Mouse (Mus musculus): ENCODE results near the gene Midn. TPM values are rescaled to one million over a fixed set of nuclear protein-coding genes. Genes with fewer than 3 reads are reported as not detected.
A peak's percentile ranks its signal among the peaks of the same experiment; 100 is the strongest.

The Midn gene
- polyA plus RNA-seq, 1 experiment = 171 TPM

DNA sequence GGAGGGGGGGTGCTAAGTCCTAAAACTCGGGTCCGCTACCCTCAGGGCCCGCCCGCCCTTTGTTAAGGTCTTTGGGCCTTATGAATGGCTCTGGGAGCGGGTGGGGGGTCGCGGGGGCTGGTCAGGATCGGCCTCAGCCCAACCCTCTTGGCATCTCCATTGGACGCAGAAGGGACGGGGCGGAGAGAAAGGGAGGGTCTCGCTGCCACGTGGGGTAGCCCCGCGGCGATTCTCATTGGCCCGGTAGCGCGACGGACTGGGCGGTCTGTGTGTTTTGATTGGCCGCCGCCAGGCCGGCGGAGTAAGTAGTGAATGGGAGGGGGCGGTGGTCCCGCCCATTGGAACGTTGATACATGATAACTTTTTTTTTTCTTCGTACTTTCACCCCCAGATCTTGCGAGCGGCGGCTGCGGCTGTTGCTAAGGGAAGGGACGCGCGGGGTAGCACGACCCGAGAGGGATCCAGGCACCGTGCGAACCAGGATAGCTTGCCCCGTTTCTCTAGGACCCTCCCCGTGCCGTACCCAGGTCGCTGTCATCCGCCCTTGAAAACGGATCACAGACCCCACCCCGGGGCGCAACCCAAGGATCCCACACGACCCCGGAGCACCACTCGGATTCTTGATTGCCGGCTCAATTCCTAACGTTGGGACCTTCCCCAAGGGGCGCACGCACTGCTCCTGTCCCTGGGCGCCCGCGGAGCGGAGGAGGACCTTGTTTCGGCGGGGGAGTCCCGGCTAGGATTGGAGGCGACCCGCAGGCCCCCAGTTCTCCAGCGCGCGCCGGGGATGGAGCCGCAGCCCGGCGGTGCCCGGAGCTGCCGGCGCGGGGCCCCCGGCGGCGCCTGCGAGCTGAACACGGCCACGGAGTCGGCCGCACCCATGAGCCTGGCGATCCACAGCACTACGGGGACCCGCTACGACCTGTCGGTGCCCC, 1.5 kb downstream of the Midn start:
- no peaks in the 10 kb centered on the region for H3K9me3 ChIP-seq
- H3K4me3 ChIP-seq (replicated peaks) = peak overlapping the region; percentile 99
- no peaks in the 10 kb centered on the region for H3K27me3 ChIP-seq (replicated peaks)
- TF ChIP-seq GATA1 (IDR thresholded peaks at IDR 0.05; ENCODE audit: borderline replicate concordance, low read length) = no peak
- TF ChIP-seq FLI1 (IDR thresholded peaks at IDR 0.05; ENCODE audit: low read length) = no peak
- H3K36me3 ChIP-seq (replicated peaks; ENCODE audit: low read length) = peaks cover 74% of the 10 kb centered on the region
- peaks cover 72% of the 10 kb centered on the region for H3K4me1 ChIP-seq

DNA sequence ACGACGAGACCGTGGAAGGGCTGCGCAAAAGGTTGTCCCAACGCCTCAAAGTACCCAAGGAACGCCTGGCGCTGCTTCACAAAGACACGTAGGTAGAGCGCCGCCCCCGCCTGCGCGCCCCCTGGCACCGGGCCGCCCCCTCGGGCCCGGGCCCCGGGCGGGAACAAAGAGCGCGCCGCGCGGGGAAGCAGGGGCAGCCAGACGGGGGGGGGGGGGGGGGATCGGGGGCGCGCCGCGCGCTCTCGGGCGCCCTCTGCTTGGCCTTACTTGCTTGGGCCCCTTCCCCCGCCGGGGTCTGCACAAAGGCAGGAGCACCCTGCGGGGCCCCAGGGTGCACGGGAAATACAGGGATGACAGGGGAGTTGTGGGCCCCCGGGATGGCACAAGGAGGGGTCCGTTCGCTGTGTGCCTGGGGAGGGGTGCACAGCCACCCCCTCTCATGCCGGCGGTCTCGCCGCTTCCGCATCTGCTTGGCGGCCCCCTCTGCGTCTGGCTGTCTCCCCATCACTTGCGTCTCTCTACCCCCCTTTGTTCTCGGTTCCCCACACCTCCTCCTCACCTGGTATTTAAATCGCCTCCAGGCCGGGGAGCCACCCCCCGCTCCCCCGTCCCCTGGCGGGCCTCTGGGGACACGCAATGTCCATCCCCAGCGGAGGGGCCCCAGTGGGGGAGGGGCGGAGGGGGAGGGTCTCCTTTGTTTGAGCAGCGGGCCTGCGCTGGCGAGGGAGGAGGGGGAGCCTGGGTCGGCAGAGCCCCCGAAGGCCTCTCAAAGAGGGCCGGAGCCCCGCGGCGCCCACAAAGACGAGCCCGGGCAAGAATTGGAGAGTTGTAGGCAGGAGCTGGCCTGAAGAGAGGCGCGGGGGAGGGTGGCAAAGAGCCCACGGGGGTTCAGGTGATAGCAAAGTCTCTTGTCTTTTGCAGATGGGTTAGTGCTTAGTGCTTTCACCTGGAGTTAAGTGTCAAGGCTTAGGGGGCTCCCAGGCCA, 2.4 kb downstream of the Midn start:
- TF ChIP-seq GATA1 (IDR thresholded peaks at IDR 0.05; ENCODE audit: borderline replicate concordance, low read length) (no peak), FLI1 (IDR thresholded peaks at IDR 0.05; ENCODE audit: low read length) (no peak)
- H3K4me3 ChIP-seq (replicated peaks) = peak overlapping the region; percentile 99
- no peaks in the 10 kb centered on the region for H3K9me3 ChIP-seq
- no peaks in the 10 kb centered on the region for H3K27me3 ChIP-seq (replicated peaks)
- peaks cover 72% of the 10 kb centered on the region for H3K4me1 ChIP-seq
- H3K36me3 ChIP-seq (replicated peaks; ENCODE audit: low read length) = peaks cover 74% of the 10 kb centered on the region

DNA sequence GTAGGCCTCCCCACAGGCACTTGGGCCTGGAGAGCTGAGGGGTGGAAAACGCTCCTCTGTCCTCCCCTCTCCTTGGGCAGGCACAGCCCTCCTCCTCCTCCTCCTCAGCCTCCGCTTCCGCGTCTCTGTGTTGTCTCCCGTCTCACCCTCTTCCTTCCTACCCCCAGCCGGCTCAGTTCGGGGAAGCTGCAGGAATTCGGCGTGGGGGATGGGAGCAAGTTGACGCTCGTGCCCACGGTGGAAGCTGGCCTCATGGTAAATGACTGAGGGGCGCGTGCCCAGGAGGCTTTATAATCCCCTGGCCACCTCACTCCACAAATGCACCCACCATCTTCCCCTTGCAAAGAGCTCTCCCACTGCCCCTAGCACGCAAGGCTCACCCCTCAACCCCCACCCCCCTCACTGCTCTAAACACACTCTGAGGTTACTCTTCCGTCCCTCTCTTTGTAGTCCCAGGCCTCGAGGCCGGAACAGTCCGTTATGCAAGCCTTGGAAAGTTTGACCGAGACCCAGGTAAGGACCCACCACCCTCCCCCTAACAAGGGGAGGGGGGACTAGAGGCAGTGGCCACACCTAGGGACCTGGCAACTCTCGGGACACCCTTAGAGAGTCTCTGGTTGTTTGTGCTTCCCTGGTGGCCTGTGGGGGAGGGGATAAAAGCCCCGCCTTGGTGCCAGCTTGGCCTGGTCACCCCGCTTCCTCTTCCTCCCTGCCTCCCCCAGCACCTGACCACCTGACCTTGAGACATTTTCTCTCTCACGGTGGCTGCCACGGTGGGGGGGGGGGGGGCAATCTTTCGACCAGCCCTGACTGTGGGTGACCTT, 3.4 kb downstream of the Midn start:
- peaks cover 72% of the 10 kb centered on the region for H3K4me1 ChIP-seq
- H3K36me3 ChIP-seq (replicated peaks; ENCODE audit: low read length) = peaks cover 74% of the 10 kb centered on the region
- H3K9me3 ChIP-seq = no peaks in the 10 kb centered on the region
- peak overlapping the region; percentile 99 for H3K4me3 ChIP-seq (replicated peaks)
- H3K27me3 ChIP-seq (replicated peaks) = no peaks in the 10 kb centered on the region
- TF ChIP-seq GATA1 (IDR thresholded peaks at IDR 0.05; ENCODE audit: borderline replicate concordance, low read length) (no peak), FLI1 (IDR thresholded peaks at IDR 0.05; ENCODE audit: low read length) (no peak)

DNA sequence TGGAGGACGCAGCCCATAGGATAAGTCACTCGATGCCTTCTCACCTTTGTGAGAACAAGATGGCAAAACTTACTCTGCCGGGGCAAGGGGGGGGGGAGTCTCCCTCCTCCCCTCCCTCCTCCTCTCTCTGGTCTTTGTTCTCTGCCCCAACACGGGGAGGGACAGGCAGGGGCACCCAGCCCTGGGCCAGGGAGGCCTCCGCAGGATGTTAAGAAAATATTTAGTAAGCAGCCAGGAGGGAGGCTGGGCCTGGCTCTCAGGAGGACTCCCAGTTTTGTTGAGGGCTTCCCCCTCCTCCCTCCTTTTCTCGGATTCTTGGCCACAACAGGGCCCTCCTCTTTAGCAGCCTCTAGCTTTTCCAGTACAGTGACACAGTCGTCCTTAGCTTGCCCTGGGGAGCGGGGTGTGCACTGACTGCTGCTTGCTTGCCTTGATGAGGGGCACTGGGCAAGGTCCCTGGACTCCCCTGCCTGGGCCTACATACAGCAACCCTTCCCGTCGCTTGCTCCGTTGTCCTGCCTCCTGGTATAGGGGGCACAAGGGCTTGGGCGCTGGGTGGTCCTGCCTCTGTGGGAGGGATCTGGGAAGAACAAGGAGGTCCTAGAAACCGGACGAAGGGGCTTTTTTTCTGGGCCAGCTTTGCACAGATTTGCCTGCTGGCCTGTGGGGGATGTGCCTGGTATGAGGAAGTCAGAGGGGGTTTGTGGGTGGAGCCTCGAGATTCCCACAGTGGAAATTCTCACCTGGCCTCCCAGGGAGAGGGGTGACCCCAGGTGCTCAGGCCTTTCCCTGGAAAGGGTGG, 4.2 kb downstream of the Midn start:
- TF ChIP-seq GATA1 (IDR thresholded peaks at IDR 0.05; ENCODE audit: borderline replicate concordance, low read length) = no peak
- no peak for TF ChIP-seq FLI1 (IDR thresholded peaks at IDR 0.05; ENCODE audit: low read length)
- no peaks in the 10 kb centered on the region for H3K9me3 ChIP-seq
- peak overlapping the region; percentile 99 for H3K4me3 ChIP-seq (replicated peaks)
- H3K36me3 ChIP-seq (replicated peaks; ENCODE audit: low read length) = peaks cover 76% of the 10 kb centered on the region
- H3K27me3 ChIP-seq (replicated peaks) = no peaks in the 10 kb centered on the region
- H3K4me1 ChIP-seq = peaks cover 72% of the 10 kb centered on the region

DNA sequence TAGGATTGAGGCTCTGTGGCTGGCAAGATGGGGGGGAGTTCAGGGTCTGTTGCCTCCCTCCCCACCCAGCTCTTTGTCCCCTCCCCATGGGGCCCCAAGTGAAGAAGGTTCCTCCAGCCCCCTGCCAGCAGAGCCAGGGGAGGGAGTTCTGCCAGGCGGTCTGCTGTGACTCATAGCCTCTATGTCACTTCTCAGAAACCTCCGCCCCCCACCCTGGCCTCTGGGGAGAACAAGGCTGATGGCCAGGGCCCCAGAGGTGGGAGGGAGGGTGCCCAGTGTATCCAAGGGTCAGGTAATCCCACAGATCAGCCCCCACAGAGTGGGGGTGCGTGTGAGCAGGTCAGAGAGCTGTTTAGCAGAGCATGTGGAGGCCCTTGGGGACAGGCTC, 4.8 kb downstream of the Midn start:
- TF ChIP-seq GATA1 (IDR thresholded peaks at IDR 0.05; ENCODE audit: borderline replicate concordance, low read length) (no peak), FLI1 (IDR thresholded peaks at IDR 0.05; ENCODE audit: low read length) (no peak)
- H3K36me3 ChIP-seq (replicated peaks; ENCODE audit: low read length) = peaks cover 80% of the 10 kb centered on the region
- H3K4me1 ChIP-seq = peaks cover 72% of the 10 kb centered on the region
- H3K27me3 ChIP-seq (replicated peaks) = no peaks in the 10 kb centered on the region
- H3K9me3 ChIP-seq = no peaks in the 10 kb centered on the region
- peak overlapping the region; percentile 99 for H3K4me3 ChIP-seq (replicated peaks)

DNA sequence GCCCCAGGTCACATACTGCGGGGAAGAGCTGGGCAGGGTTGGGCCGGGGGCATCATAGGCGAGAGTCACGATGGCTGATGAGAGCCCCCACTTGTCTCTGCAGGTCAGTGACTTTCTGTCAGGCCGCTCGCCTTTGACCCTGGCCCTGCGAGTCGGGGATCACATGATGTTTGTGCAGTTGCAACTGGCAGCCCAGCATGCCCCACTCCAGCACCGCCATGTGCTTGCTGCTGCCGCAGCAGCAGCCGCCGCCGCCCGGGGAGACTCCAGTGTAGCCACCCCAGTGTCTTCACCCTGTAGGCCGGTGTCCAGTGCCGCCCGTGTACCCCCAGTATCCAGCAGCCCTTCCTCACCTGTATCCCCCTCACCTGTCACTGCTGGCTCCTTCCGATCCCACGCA, 5.6 kb downstream of the Midn start:
- Histone ChIP-seq H3K27me3 (replicated peaks) (no peaks in the 10 kb centered on the region), H3K4me1 (peaks cover 77% of the 10 kb centered on the region), H3K36me3 (replicated peaks; ENCODE audit: low read length) (peaks cover 80% of the 10 kb centered on the region), H3K9me3 (no peaks in the 10 kb centered on the region), H3K4me3 (replicated peaks) (no peak overlapping the region)
- TF ChIP-seq GATA1 (IDR thresholded peaks at IDR 0.05; ENCODE audit: borderline replicate concordance, low read length) = no peak
- no peak for TF ChIP-seq FLI1 (IDR thresholded peaks at IDR 0.05; ENCODE audit: low read length)

DNA sequence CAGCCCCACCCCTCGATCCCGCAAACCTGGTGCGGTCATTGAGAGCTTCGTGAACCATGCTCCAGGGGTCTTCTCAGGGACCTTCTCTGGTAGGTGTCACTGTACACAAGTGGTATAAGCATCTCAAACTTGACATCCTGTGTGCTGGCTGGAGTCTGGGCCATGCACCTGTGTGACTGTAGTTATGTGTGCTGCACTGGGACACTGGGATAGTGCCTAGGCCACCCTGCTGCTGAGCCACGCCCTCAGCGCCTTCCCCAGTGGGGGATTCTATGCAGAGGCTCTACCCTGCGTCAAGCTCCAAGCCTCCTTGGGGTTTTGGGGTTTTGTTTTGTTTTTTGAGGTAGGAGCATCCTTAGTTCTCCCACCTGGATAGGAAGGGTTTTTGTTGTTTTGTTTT, 6.3 kb downstream of the Midn start:
- H3K9me3 ChIP-seq = no peaks in the 10 kb centered on the region
- H3K27me3 ChIP-seq (replicated peaks) = no peaks in the 10 kb centered on the region
- H3K4me1 ChIP-seq = peaks cover 84% of the 10 kb centered on the region
- TF ChIP-seq FLI1 (IDR thresholded peaks at IDR 0.05; ENCODE audit: low read length) (no peak), GATA1 (IDR thresholded peaks at IDR 0.05; ENCODE audit: borderline replicate concordance, low read length) (no peak)
- peak overlapping the region; percentile 29 for H3K4me3 ChIP-seq (replicated peaks)
- H3K36me3 ChIP-seq (replicated peaks; ENCODE audit: low read length) = peaks cover 80% of the 10 kb centered on the region

DNA sequence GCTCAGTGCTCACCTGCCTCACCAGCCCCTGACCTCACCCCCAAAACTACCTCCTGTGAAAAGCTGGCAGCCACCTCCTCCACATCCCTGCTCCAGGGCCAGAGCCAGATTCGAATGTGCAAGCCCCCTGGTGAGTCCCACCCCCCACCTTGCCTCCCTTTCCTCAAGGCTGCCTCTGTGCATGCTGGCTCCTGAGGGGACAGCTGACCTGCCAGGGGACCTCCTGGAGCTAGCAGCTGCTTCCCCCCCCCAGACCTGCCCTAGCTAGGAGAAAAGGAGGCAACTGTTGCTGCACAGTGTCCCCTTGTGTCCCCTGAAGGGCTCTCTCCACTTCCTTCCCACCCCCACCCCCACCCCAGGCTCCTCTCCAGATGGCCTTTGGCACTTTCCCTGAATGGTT, 7.2 kb downstream of the Midn start:
- H3K4me1 ChIP-seq = peaks cover 90% of the 10 kb centered on the region
- H3K9me3 ChIP-seq = no peaks in the 10 kb centered on the region
- H3K36me3 ChIP-seq (replicated peaks; ENCODE audit: low read length) = peaks cover 74% of the 10 kb centered on the region
- TF ChIP-seq GATA1 (IDR thresholded peaks at IDR 0.05; ENCODE audit: borderline replicate concordance, low read length) (no peak), FLI1 (IDR thresholded peaks at IDR 0.05; ENCODE audit: low read length) (no peak)
- H3K27me3 ChIP-seq (replicated peaks) = no peaks in the 10 kb centered on the region
- H3K4me3 ChIP-seq (replicated peaks) = peak overlapping the region; percentile 60
